Mouse (Mus musculus) brain, embryonic 18.5 days (tissue): ENCODE data around the gene Slc20a1.
A peak's percentile ranks its signal among the peaks of the same experiment; 100 is the strongest.

Experiments
- DNase-seq: peaks from one replicate; pipeline ENCODE4 v3.0.0-alpha.2; 2012; ENCODE audit warnings: low read depth, low spot score

Gene Slc20a1

DNA sequence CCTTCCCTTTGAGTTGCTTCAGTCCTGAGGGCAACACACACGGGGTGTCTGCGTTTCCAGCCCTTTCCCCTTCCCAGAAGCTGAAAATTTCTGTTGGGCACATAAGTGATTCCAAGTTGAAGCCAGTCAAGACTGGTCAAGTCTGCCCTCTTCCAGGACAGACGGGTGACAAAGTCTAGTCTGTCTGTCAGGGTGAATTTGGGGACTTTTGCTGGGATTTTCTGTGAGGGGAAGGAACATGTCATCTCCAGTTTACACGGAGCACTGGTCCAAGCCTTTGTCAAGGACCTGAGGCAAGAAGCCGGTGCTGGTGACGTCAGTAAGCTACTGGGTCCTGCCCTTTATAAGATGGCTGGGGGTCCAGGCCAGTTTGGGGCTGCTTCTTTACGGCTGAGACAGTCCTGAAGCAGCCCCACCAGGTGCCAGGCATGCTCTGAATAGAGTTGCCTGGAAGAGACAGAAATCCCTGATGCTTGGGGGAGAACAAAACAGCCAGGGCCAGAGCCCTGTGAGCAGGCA, 28.5 kb downstream of the Slc20a1 start:
- DNase-seq = no peak

- DNase-seq = no peak
Measured at GRCm38 (mm10) chr2:129227709-129228108, 29.1 kb downstream of the Slc20a1 start.

DNA sequence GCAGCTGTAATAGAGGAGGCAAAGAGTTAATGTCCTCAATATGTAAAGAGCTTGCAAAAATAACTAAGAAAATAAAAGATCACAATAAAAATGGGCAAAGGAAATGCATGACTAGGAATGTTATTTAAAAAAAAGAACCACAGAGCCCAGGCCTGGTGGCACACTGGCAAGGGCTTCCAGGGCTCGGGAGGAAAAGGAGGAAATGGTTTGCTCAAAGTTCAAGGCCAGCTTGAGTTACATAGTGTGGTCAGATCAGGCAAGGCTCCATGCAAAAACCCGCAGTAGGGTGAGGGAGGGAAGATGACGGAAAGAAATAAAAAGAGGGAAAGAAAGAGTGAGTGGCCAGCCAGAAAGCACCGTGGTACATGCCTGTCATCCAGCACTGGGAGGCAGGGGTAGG, 30.0 kb downstream of the Slc20a1 start:
- no peak for DNase-seq

DNA sequence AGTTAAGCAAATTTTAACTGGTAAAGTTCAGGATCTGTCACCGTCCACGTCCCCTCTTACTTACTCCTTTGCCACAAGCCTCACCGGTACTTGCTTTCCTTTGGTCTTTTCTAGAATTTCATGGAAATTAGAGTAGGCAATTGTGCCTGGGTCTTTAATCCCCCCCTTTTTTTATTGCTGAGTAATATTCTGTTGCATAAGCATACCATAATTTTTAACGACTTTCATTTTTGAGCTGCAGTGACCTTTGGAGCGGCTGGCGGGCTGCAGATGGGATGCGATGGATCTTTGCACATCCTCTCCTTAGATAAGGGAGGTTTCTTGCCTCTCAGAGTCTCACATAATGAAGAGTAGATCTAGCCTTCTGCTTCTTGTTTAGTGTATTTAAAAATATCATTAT, 30.8 kb downstream of the Slc20a1 start:
- no peak for DNase-seq

DNA sequence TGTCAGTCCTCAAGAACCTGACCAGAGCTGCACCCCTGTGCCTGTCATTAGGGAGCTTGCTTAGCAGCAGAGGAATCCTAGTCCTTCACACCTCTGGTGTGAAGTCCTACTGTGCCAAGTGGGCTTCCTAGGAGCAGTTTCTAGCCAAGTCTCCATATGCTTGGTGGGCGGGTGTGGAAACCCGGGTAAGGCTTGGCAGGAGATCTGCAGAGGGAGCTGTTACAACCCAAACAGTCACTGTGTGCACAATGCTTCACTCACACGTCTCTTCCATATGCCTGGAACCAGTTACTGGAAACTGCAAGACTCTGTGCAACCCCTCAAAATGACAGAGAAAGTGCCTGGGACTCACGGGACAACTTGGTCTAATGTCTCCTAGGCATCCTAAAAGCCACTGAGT, 33.5 kb downstream of the Slc20a1 start:
- peak; percentile 57 for DNase-seq

- DNase-seq = no peak
Measured at GRCm38 (mm10) chr2:129232484-129232883, 33.9 kb downstream of the Slc20a1 start.

DNA sequence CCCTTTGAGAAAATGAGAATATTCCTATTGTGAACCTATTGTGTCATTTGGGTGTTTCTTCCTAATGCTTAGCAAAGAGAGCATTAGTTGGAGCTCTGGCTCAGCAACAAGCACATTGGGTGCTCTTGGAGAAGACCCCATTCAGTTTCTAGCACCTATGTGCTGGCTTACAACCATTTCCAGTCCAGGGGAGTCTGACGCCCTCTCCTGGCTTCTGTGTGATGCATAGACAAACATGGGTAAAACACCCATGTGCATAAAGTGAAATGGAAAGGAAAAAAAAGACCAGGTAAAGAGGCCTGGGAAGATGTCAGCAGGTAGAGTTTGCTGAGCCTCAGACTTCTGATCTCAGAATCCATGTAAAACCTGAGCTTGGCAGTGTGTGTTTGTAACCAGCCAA, 34.7 kb downstream of the Slc20a1 start:
- no peak for DNase-seq

DNA sequence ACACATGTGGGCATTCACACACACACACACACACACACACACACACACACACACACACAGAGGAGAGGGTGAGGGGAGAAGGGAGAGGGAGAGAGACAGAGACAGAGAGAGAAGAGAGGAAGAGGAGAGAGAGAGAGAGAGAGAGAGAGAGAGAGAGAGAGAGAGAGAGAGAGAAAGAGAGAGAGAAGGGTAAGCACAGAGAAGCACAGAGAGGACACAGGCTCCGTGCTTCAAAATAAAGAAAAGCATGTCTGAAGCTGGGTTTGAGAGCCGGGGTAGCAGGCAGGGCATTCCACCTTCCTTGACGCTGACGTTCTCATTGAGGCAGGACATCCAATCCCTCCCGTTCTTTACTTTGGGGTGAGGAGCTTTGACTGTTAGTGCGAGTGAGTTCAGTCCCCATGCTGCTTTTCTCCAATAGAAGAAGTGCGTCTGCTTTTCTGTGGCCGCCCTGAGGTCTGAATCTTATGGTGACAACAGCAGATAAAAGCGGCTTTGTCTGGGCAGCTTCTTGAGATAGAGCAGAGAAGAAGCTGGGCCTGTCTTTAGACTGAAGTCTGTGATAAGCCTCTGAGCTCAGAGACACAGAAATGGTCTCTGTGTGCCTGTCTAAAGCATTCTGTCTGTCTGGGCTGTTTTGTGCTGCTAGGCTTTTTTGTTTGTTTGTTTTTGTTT, 35.4 kb downstream of the Slc20a1 start:
- no peak for DNase-seq

DNA sequence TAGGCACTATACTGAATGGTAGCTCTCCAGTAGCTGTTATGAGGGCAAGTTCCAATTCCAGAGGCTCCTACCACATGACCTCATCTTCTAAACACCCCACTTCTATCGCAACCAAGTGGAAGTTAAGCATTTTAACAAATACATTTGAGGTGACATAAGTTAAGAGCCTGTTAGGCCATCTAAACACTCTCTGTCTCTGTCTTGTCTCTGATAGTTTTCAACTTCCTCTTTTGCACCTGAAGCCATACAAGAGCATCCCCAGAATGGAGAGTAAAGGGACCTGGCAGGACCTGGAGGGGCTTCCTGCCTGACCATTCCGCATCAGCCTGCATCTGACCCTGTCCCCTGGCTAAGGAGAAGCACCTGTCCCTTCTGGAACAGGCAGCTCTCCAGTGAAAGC, 36.2 kb downstream of the Slc20a1 start:
- DNase-seq = no peak

DNA sequence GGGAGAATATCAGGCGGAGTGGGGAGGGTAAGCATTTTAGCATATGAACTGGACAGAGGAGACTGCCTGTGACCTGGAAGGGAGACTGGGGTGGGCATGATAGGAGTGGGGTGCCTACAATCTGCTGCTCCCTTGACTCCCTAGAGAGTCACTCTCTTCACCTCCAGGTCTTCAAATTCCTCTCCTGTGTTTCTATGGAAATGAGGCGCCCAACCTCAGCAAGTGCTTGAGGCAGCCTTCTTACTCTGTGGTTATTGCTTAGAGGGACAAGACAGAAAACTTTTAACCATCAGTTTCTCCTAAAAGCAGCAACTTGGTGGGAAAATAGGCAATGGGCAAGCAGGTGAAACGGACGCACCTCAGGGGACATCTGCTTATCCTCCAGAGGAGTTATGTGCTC, 38.0 kb downstream of the Slc20a1 start:
- DNase-seq = no peak

DNA sequence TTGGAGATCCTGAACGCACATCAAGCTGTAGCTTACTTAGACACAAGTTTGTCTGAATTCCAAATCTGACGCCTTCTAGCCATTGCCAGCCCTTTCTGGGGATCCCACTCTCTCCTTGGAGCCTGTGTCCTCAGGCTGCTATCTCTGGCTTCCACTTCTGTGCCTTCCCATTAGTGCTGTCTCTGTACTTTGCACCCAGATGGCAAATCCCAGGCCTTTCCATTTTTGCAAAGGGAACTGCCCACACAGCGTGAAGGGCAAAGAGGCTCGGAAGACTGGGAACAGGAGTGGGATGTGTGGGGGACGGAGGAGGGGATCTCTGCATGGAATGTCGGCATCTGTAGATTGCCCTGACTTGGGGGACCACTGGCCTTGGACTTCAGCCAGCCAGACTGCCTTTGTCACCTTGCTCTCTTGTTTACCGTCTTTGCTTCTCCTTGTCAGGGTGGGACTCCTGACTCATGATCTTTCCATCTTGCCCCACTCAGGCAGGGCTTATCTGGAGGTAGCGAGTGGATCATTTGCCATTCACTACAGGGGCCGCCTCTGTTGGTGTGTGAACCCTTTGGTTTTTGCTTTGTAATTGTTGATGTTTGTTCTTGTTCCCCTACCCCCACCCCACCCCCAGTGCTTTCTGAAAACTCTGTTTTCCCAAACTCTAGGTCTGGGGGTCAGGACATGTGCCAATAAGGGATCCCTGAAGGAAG, 42.3 kb downstream of the Slc20a1 start:
- no peak for DNase-seq

- DNase-seq = no peak
Measured at GRCm38 (mm10) chr2:129241845-129242833, 43.6 kb downstream of the Slc20a1 start.

DNA sequence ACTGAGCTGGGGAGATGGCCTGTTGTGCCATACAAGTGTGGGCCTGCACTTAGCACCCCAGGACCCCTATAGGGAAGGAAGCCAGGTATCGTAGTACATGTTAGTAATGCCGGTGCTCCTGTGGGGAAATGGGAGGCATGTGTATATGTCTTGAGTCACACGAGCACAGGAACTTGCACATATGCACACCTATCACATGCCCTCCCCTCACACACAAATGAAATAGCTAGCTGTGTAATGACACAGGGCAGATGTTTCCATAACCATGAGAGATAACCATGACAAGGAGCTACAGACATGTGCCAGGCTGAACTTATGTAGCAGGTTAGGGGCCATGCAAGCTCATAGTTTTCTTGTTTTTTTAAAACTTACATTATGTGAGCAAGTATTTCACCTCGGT, 44.4 kb downstream of the Slc20a1 start:
- DNase-seq = no peak

DNA sequence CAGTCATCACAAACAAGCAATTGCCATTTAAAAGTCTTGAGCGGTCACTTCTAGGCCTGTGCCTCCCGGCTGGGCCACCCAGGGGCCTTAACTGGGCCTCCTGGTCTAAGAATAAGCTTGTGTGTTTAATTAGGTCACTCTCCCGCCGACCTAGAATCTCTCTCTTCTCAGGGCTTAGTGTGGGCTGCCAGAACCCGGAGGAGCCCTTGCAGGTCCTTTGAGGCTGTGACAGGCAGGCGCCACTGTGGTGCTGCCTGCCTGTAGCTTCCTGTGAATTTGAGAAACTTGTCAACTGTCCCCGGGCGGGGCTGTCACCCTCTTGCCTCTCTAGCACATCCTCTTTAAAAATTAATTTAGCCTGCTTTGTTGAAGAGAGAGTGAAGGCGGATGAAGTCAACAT, 45.2 kb downstream of the Slc20a1 start:
- no peak for DNase-seq

DNA sequence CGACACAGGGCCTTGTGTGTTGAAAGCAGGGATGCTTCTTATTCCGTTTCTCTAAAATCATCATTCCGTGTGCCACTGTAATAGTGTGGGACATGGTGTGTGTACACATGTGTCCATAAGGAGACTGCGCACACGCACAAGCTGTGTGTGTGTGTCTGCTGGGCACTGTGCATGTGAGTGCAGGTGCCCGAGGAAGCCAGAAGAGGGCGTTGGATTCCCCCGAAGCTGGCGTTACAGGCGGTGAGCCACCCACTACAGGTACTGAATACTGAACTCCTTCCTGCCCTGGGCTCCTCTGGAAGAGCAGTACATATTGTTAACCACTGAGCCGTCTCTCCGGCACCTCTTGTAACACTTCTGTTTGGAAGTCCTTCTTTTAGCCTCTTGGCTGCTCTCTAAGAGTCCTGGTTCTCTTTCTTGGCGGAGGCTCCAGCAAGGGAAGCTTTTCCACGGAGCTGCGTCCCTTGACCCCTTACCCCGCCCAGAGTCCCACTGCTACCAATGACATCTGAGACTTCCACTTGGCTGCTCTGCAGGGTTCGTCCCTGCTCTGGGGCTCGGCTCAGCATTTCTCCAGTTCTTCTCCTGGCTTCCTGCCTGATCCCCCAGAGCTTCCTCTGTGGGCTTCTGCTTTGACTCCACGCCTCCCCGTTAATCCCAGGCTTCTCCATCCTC, 46.0 kb downstream of the Slc20a1 start:
- DNase-seq = no peak

- no peak for DNase-seq
Measured at GRCm38 (mm10) chr2:129245618-129246017, 47.1 kb downstream of the Slc20a1 start.

DNA sequence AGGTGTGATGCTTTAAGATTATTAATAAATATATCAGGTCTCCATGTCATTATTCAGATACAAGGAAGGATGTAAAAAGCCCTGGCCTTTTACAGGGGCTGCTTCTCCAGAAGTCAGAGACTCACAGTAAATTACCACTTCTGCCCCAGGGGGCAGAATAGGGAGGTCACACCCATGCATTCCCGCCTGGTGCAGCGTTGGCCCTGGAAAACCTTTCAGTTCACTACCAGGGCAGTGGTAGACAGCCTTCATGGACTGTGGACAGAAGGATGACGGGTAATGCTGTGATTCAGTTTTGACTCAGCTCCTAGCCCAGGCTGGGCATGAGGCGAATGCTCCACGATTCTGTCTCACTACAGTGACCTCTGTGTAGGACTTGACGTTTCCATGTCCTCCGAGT, 47.9 kb downstream of the Slc20a1 start:
- DNase-seq = no peak

DNA sequence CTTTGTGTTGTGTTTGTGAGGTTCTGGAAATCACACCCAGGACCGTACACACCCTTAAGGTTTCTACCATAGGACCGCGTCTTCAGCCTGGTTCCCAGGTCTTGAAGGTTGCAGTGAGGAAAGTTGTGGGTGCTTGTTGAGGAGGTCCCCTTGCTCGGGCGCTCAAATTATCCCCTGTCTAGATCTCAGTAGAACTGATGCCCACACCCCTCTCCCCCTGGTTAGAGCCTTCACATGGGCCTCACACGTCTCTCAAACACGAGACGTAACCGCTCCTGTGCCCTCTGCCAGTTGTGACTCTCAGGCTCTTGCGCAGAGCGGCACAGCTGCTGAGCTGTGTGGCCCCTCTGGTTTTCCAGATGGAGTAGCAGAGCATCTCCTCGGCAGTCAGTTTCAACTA, 48.4 kb downstream of the Slc20a1 start:
- DNase-seq = no peak

GRCm38 (mm10) chr2:129247707-129248121, 49.1 kb downstream of the Slc20a1 start:
- DNase-seq = no peak

- DNase-seq = no peak
Measured at GRCm38 (mm10) chr2:129249321-129249720, 50.8 kb downstream of the Slc20a1 start.

DNA sequence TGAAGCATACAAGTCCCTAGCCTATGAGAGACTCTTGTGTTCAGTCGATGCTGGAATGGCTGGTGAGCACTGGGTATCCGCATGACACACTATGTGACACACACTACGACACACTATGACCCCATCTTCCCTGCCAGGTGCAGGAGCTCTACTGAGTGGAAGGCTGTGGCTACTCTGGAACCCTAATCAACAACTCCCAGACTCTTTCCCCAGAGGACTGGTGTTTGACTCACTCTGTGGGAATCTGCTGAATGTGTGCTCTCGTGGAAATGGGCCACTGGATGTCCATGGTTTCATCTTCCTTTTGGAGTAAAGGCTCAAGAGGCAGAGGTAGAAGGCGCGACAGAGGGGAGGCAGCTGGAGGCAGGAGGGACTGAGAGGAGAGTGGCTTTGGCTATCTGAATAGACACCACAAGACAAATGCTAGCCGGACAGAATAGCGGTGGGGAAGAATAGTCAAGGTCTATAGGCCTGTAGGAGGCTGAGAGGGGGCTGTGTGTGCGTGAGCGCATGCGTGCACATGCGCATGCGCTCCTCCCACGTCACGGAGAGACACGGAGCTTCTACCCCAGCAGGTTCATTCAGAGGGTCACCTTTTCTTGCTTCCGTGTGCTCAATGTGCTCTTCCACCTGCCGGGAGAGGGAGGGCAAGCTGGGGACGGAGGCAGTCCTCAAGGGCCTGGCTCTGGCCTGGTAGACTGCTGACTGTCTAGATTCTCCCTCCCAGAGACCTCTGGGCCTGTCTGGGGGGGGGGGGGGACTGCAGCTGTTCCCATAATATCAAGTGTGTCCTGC, 54.5 kb downstream of the Slc20a1 start:
- DNase-seq = no peak
